Comparison of ENCODE assay signal across 7 mouse cellular contexts in the genomic region with DNA sequence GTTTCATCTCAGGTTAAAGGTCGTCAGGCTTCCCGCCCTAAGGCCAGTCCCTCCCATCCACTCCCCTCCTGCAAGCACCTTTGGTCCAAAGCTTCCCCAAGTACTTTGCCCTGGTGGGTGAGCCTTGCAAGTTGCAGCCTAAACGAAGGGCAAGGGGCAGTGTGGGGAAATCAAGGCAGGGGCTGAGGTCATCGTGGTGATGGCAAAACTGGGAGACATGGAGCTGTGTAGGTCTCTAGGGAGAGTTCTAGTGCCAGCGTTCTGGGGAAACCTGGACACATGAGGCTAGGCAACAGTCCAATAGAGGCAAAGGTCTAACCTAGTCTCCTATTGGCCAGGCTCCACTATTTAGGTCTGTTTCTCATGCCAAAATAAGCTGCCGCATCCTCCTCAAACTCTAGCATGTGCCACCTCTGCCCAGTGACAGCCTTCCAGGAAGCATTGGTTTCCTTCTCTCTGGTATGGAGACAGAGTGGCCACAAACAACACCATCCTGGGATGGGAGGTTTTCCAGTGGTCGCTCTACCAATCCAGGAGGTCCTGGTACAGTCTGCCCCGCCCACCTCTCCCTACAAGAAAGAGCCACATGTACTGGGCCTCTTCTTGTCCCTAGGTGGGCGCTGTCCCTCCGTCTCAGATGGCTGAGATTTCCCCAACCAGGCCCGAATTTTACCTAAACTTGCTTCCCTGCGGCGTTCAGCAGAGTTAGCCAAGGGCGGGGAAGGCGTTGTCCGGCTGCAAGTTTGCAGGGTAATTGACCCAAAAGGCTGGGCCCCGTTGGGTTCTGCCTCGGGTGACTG. TPM values are rescaled to one million over a fixed set of nuclear protein-coding genes. Genes with fewer than 3 reads are reported as not detected.
A peak's percentile ranks its signal among the peaks of the same experiment; 100 is the strongest.
DNase-seq lines count a peak whose midpoint lies in the region; ATAC-seq and TF ChIP-seq lines count a peak whose summit lies in the region.

No protein-coding gene starts in this region.

- peak overlapping the region; percentile 78 for H3K9ac ChIP-seq in hindbrain, embryonic 15.5 days
- H3K9ac ChIP-seq in liver, embryonic 14.5 days (replicated peaks) = peak overlapping the region; percentile 28
- H3K9ac ChIP-seq in neural tube, embryonic 14.5 days (replicated peaks; ENCODE audit: low read depth, low read length) = peak overlapping the region; percentile 89

- no peaks in the 10 kb centered on the region; the same call in 1 of the 2 replicates for H3K36me3 ChIP-seq in spleen, adult 2 months (ENCODE audit: control insufficient read depth, insufficient read depth, low read length)
- H3K36me3 ChIP-seq in hindbrain, embryonic 15.5 days = peaks cover 11% of the 10 kb centered on the region
- no peaks in the 10 kb centered on the region for H3K36me3 ChIP-seq in liver, embryonic 14.5 days (replicated peaks; ENCODE audit: control insufficient read depth, insufficient read depth, low read depth)
- no peaks in the 10 kb centered on the region for H3K36me3 ChIP-seq in neural tube, embryonic 14.5 days (ENCODE audit: control insufficient read depth, insufficient read depth, low read length)

- TF ChIP-seq EP300 in liver, embryonic 14.5 days (IDR thresholded peaks at IDR 0.05; ENCODE audit: low read depth) = no peak

- H3K4me3 ChIP-seq in spleen, adult 2 months (ENCODE audit: extremely low read depth, insufficient read depth, insufficient read length) = peak overlapping the region; percentile 94
- H3K4me3 ChIP-seq in hindbrain, embryonic 15.5 days = peak overlapping the region; percentile 73
- H3K4me3 ChIP-seq in liver, embryonic 14.5 days (ENCODE audit: insufficient read depth in 1 of 2, low read depth in 2 of 2, low read length in 2 of 2) = peak overlapping the region; percentile 60 to 68
- peak overlapping the region; percentile 95 for H3K4me3 ChIP-seq in neural tube, embryonic 14.5 days (ENCODE audit: low read depth, low read length)

- no peak for DNase-seq in spleen, adult 2 months (ENCODE audit: low read depth in 1 of 2, low spot score in 2 of 2)
- no peak for DNase-seq in spleen, postnatal 14 days (ENCODE audit: low spot score in 2 of 2)
- peak; percentile 70 for DNase-seq in embryo, embryonic 10 days (ENCODE audit: low spot score)
- DNase-seq in liver, embryonic 14.5 days (ENCODE audit: low read depth in 3 of 3, low spot score in 3 of 3) = no peak
- no peak for DNase-seq in left cerebral cortex, adult 9 months (ENCODE audit: low spot score in 2 of 2)

- H3K27ac ChIP-seq in spleen, adult 2 months (ENCODE audit: insufficient read depth, low read length) = no peak overlapping the region
- H3K27ac ChIP-seq in hindbrain, embryonic 15.5 days (replicated peaks) = peak overlapping the region; percentile 59; the same call in 1 of the 2 replicates
- no peak overlapping the region for H3K27ac ChIP-seq in liver, embryonic 14.5 days
- no peak overlapping the region for H3K27ac ChIP-seq in neural tube, embryonic 14.5 days (ENCODE audit: low read depth, low read length)

- no peak for TF ChIP-seq POLR2A in spleen, adult 2 months (IDR thresholded peaks at IDR 0.05; ENCODE audit: low read depth, low read length)

- no peaks in the 10 kb centered on the region; the same call in 1 of the 2 replicates for H3K4me1 ChIP-seq in spleen, adult 2 months (ENCODE audit: control insufficient read depth, insufficient read depth, insufficient read length)
- peaks cover 18% of the 10 kb centered on the region for H3K4me1 ChIP-seq in hindbrain, embryonic 15.5 days (replicated peaks)
- peaks cover 0 to 9% of the 10 kb centered on the region in 2 experiments; a peak in 3 of 4 replicates for H3K4me1 ChIP-seq in liver, embryonic 14.5 days (replicated peaks; ENCODE audit: control insufficient read depth in 2 of 2, insufficient read depth in 2 of 2, low read length in 1 of 2)
- peaks cover 8% of the 10 kb centered on the region for H3K4me1 ChIP-seq in neural tube, embryonic 14.5 days (ENCODE audit: control insufficient read depth, insufficient read depth, low read length)

- ATAC-seq in hindbrain, embryonic 15.5 days (ENCODE audit: low FRiP score, low read depth) = peak; percentile 69; the same call in 1 of the 2 replicates
- ATAC-seq in liver, embryonic 14.5 days (ENCODE audit: insufficient read depth) = no peak
- peak; percentile 49 for ATAC-seq in neural tube, embryonic 14.5 days (ENCODE audit: low read depth)

- TF ChIP-seq CTCF in spleen, adult 2 months (IDR thresholded peaks at IDR 0.05; ENCODE audit: extremely low read depth, insufficient read depth, insufficient read length, insufficient replicate concordance) = no peak
- no peak for TF ChIP-seq CTCF in liver, embryonic 14.5 days (IDR thresholded peaks at IDR 0.05; ENCODE audit: low read depth)

- 34% methylated on average over 18 of the region's 18 CpGs for WGBS in spleen, adult 2 months
- WGBS in hindbrain, embryonic 15.5 days = 23% methylated on average over 18 of the region's 18 CpGs
- 21% methylated on average over 18 of the region's 18 CpGs for WGBS in liver, embryonic 14.5 days (ENCODE audit: insufficient replicate concordance)
- 24% methylated on average over 18 of the region's 18 CpGs for WGBS in neural tube, embryonic 14.5 days

- H3K27me3 ChIP-seq in spleen, adult 2 months (ENCODE audit: control insufficient read depth, insufficient read depth, low read length) = no peaks in the 10 kb centered on the region; the same call in 1 of the 2 replicates
- H3K27me3 ChIP-seq in hindbrain, embryonic 15.5 days = no peaks in the 10 kb centered on the region
- H3K27me3 ChIP-seq in liver, embryonic 14.5 days (ENCODE audit: control insufficient read depth, insufficient read depth, low read length) = no peaks in the 10 kb centered on the region
- H3K27me3 ChIP-seq in neural tube, embryonic 14.5 days (ENCODE audit: control insufficient read depth, insufficient read depth, low read length) = no peaks in the 10 kb centered on the region

- no peaks in the 10 kb centered on the region for H3K9me3 ChIP-seq in hindbrain, embryonic 15.5 days
- no peaks in the 10 kb centered on the region for H3K9me3 ChIP-seq in liver, embryonic 14.5 days (ENCODE audit: control insufficient read depth, low read length)
- no peaks in the 10 kb centered on the region for H3K9me3 ChIP-seq in neural tube, embryonic 14.5 days (ENCODE audit: control insufficient read depth, low read length)

- H3K4me2 ChIP-seq in hindbrain, embryonic 15.5 days = peak overlapping the region; percentile 97
- H3K4me2 ChIP-seq in liver, embryonic 14.5 days (ENCODE audit: low read depth) = peak overlapping the region; percentile 81
- peak overlapping the region; percentile 95 for H3K4me2 ChIP-seq in neural tube, embryonic 14.5 days (ENCODE audit: low read depth, low read length)

RNA-seq across cellular contexts. Expression of gene Tmem120a, which starts 1.1 kb away (rescaled TPM):
- polyA plus RNA-seq in spleen, adult 2 months (2012; rRNA removed) = 16.1 and 17.3 TPM in 2 replicates
- polyA plus RNA-seq in hindbrain, embryonic 15.5 days (2015; fragmentation: Nextera tagmentation; extraction: Ambion mirVana) = 88.4 and 89.2 TPM in 2 replicates
- 5.4 and 5.7 TPM in 2 replicates for polyA plus RNA-seq in liver, embryonic 14.5 days (2012; rRNA removed)
- 15.2 and 16.0 TPM in 2 replicates for polyA plus RNA-seq in liver, embryonic 14.5 days (2014; fragmentation: Nextera tagmentation; extraction: Ambion mirVana)
- 76.3 and 82.0 TPM in 2 replicates for polyA plus RNA-seq in neural tube, embryonic 14.5 days (2014; fragmentation: Nextera tagmentation; extraction: Ambion mirVana)

RNA-seq across cellular contexts. Expression of gene Styxl1, which starts 35.0 kb away (rescaled TPM):
- polyA plus RNA-seq in spleen, adult 2 months (2012; rRNA removed) = not detected in 2 replicates
- polyA plus RNA-seq in hindbrain, embryonic 15.5 days (2015; fragmentation: Nextera tagmentation; extraction: Ambion mirVana) = 0.25 and 0.60 TPM in 2 replicates
- polyA plus RNA-seq in liver, embryonic 14.5 days (2012; rRNA removed) = 0.02 TPM in 1 of 2 replicates, not detected in the other
- not detected in 2 replicates for polyA plus RNA-seq in liver, embryonic 14.5 days (2014; fragmentation: Nextera tagmentation; extraction: Ambion mirVana)
- 0.76 TPM in 1 of 2 replicates, not detected in the other for polyA plus RNA-seq in neural tube, embryonic 14.5 days (2014; fragmentation: Nextera tagmentation; extraction: Ambion mirVana)

RNA-seq across cellular contexts. Expression of gene Mdh2, which starts 35.1 kb away (rescaled TPM):
- polyA plus RNA-seq in spleen, adult 2 months (2012; rRNA removed) = 200 and 320 TPM in 2 replicates
- 616 and 619 TPM in 2 replicates for polyA plus RNA-seq in hindbrain, embryonic 15.5 days (2015; fragmentation: Nextera tagmentation; extraction: Ambion mirVana)
- 211 and 224 TPM in 2 replicates for polyA plus RNA-seq in liver, embryonic 14.5 days (2012; rRNA removed)
- 307 and 326 TPM in 2 replicates for polyA plus RNA-seq in liver, embryonic 14.5 days (2014; fragmentation: Nextera tagmentation; extraction: Ambion mirVana)
- 680 and 694 TPM in 2 replicates for polyA plus RNA-seq in neural tube, embryonic 14.5 days (2014; fragmentation: Nextera tagmentation; extraction: Ambion mirVana)

Comparison
In these comparisons a context has a peak if more than half of its experiments do, and no peak if none do; other contexts are left out.
1. H3K9ac ChIP-seq: peak in every context shown above with its lines; median percentile 89 in neural tube, embryonic 14.5 days; 78 in hindbrain, embryonic 15.5 days; 28 in liver, embryonic 14.5 days.